Mouse (Mus musculus) layer of hippocampus, adult 2 months (tissue): ENCODE results near the gene Gm13278. TPM values are rescaled to one million over a fixed set of nuclear protein-coding genes. Genes with fewer than 3 reads are reported as not detected.
A peak's percentile ranks its signal among the peaks of the same experiment; 100 is the strongest.
"Not testable (repeated sequence)": the region's sequence is repeated elsewhere in the genome, so short reads cannot be mapped to it uniquely, and the experiment has no call there.

Experiments used
- DNase-seq, 2 experiments: peaks; one replicate each; pipeline ENCODE4 v3.0.0; 2022; ENCODE audit warnings: low spot score in 2 of 2
- H3K27ac ChIP-seq: fragments of 200-600 bp; 2 replicates; pipeline ENCODE4 v1.8.1; 2022
- H3K4me3 ChIP-seq: fragments of 200-600 bp; 2 replicates; pipeline ENCODE4 v1.8.1; 2022; ENCODE audit warnings: mild to moderate bottlenecking
- CTCF ChIP-seq: fragments of 200-600 bp; conservative IDR thresholded peaks from 2 replicates; pipeline ENCODE4 v1.8.1; 2022; ENCODE audit warnings: antibody characterized with exemption, mild to moderate bottlenecking, moderate library complexity
- long read RNA-seq, 2 experiments: library from polyadenylated mRNA; stranded (forward); transcript quantifications; one replicate each; pipeline ENCODE4 v2.0.0; 2021; ENCODE audit warnings: borderline mapping rate in 2 of 2
- total RNA-seq, 2 experiments: library from RNA; stranded (reverse); gene quantifications; 2 replicates each; pipeline ENCODE4 v1.2.3; 2021

Gm13278 gene
- total RNA-seq: not detected
- long read RNA-seq, experiment 1: 0 reads
- long read RNA-seq, experiment 2: 0 reads

DNA sequence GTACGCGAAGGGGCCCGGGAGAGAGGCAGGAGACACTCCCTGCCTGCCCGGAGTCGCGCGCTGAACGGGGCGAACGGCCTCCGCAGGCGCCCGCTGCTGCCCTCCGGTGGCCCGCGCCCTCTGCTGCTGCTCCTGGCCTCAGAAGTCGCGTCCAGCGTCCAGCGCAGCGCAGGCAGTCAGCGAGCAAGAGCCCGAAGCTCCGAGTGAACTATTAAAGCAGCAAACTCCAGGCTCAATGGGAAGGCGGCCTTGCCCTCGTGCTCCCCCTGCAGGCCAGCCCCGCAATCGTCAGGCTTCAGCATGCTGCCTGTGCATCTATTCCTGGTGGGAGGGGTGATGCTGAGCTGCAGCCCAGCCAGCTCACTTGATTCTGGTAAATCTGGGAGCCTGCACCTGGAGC is at the start of gene Gm13278:
TSS of gene Gm13278 (plus strand) at position 301 of the 400 bp plus-strand sequence.
- H3K4me3 ChIP-seq, H3K27ac ChIP-seq, DNase-seq: not testable (repeated sequence)

- peak; percentile 56 for TF ChIP-seq CTCF
- no peak overlapping the region for H3K27ac ChIP-seq
- H3K4me3 ChIP-seq: no peak overlapping the region
- no peak for DNase-seq
Observed at GRCm38 (mm10) chr4:88742771-88743371, 48.5 kb upstream of the Gm13278 start.

GRCm38 (mm10) chr4:88744207-88744606 is 47.1 kb upstream of the Gm13278 start:
- no peak for DNase-seq
- 0 out of 2 replicates have a peak, but pooled peaks have one; percentile 16 for TF ChIP-seq CTCF
- no peak overlapping the region for H3K4me3 ChIP-seq

DNA sequence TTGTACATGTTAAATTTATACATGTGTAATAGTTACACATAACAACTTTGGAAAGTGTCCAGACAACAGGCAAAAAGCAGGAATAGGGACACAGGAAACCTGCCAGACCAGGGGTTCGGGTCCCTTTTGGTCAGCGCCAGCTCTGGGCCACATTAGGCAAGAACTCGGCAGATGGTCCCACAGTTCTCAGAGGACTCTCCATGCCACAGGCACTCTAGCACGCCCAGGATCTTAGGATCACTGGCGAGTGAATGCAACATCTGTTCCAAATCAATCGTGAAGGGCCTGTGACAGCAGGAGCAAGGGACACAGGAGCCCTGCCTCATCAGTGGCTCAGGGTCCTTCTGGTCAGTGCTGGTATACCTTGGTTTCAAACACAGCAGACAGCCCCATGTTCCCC is 41.4 kb upstream of the Gm13278 start:
- TF ChIP-seq CTCF: no peak
- no peak overlapping the region for H3K27ac ChIP-seq
- H3K4me3 ChIP-seq: no peak overlapping the region
- DNase-seq: no peak

More at GRCm38 (mm10) chr4:88744207-88744606, 47.1 kb upstream of the Gm13278 start:
- no peak overlapping the region for H3K27ac ChIP-seq

GRCm38 (mm10) chr4:88754818-88755340 is 36.5 kb upstream of the Gm13278 start, which contains the start of gene Gm13271:
Gene Gm13271, plus strand, starts transcription at chr4:88754868.
- H3K27ac ChIP-seq, H3K4me3 ChIP-seq: not testable (repeated sequence)
- peak; percentile 53 for TF ChIP-seq CTCF
- DNase-seq: peak; percentile 60 to 67

- H3K4me3 ChIP-seq: peak overlapping the region; percentile 55
- H3K27ac ChIP-seq: peak overlapping the region; percentile 61; the same call in 1 of the 2 replicates
- not testable (repeated sequence) for DNase-seq
Observed at GRCm38 (mm10) chr4:88756581-88757513, 34.5 kb upstream of the Gm13278 start.

DNA sequence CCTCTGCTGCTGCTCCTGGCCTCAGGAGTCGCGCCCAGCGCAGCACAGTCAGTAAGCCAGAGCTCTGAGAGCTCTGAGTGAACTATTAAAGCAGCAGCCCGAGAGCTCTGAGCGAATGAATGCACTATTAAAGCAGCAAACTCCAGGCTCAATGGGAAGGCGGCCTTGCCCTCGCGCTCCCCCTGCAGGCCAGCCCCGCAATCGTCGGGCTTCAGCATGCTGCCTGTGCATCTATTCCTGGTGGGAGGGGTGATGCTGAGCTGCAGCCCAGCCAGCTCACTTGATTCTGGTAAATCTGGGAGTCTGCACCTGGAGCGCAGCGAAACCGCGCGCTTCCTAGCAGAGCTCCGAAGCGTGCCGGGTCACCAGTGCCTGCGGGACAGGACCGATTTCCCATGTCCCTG is 33.7 kb upstream of the Gm13278 start:
- H3K27ac ChIP-seq: not testable (repeated sequence)
- peak; percentile 72 for TF ChIP-seq CTCF
- H3K4me3 ChIP-seq: peak overlapping the region; percentile 55
- peak; percentile 84 to 90 for DNase-seq

- H3K27ac ChIP-seq, H3K4me3 ChIP-seq: not testable (repeated sequence)
- peak in 1 of 2 experiments; percentile 27 for DNase-seq
Observed at GRCm38 (mm10) chr4:88758751-88759150, 32.6 kb upstream of the Gm13278 start.

DNA sequence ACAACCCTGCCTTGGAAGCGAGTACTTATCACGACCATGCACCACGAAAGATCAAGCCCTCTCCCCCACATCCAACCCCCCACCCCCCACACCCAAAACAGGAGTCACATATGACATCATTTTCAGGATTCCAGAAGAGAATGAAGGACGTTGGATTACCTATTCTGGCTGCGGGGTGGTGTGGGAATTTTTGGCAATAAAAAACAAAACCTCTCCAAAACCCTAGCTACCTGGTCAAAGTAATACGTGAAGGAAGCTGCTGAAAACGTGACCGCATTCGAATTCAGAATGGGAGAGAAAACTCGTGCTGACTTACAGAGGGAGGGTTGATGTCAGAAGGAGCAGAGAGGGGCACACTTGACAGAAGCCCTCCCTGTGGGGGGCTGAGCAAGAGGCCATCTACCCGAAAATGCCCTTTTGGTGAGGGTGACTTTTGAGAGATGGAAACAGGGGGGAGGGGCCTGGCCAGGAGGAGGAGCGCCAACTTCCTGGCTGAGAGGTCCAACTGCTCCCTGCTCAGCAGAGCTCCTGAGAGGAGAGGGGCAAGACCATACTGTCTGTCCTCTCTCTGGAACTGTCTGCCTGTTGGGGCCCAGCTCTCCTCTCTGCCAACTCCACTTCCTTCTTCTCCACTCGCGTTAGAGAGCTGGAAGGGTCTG is 31.6 kb upstream of the Gm13278 start, which contains the start of gene Gm13283:
TSS of gene Gm13283 (plus strand) at position 510 of the 659 bp plus-strand sequence.
- not testable (repeated sequence) for H3K27ac ChIP-seq
- DNase-seq: peak in 1 of 2 experiments; percentile 13
- peak within 1 kb of the TSS; percentile 30; the same call in 1 of the 2 replicates for H3K4me3 ChIP-seq

DNA sequence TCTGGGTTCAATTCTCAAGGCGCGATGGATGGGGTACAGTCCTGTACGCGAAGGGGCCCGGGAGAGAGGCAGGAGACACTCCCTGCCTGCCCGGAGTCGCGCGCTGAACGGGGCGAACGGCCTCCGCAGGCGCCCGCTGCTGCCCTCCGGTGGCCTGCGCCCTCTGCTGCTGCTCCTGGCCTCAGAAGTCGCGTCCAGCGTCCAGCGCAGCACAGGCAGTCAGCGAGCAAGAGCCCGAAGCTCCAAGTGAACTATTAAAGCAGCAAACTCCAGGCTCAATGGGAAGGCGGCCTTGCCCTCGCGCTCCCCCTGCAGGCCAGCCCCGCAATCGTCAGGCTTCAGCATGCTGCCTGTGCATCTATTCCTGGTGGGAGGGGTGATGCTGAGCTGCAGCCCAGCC is 30.9 kb upstream of the Gm13278 start:
- H3K4me3 ChIP-seq: peak overlapping the region; percentile 30; the same call in 1 of the 2 replicates

DNA sequence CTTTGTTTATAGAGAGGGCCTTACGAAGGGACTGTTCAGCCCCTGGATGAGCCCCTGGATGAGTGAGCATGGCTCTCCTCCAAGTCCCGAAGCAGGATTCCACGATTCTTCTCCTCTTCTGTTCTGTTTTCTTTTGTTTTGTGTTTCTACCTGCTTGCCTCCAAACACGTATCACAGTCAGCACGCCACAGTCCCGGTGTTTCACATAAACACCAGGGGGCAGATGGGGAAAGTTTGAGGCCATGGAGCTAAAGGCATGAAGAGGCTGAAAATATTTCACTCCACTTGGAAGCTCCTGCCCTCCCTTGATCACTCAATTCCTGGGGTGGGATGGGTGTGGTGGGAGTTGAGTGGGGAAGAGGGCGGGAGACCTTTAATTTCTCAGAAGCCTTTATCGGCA is 29.6 kb upstream of the Gm13278 start:
- peak; percentile 43 for TF ChIP-seq CTCF
- not testable (repeated sequence) for H3K27ac ChIP-seq, H3K4me3 ChIP-seq
- peak; percentile 60 to 73 for DNase-seq

More for the DNA sequence above, 30.9 kb upstream of the Gm13278 start:
- peak; percentile 35 to 49 for DNase-seq
- not testable (repeated sequence) for H3K27ac ChIP-seq
- TF ChIP-seq CTCF: peak; percentile 70

DNA sequence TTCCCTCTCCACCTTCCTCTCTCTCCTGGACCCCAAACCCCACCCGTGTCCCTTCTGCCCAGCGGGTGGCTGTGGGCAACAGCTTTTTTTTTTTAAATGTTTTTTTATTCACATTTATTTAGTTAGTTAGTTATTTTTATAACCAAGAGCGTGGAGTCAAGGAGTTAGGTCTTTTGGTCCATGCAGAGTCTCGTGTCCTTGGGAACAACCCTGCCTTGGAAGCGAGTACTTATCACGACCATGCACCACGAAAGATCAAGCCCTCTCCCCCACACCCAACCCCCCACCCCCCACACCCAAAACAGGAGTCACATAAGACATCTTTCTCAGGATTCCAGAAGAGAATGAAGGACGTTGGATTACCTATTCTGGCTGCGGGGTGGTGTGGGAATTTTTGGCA is 29.0 kb upstream of the Gm13278 start:
- DNase-seq, H3K27ac ChIP-seq, H3K4me3 ChIP-seq: not testable (repeated sequence)
